Mouse (Mus musculus) heart, embryonic 16.5 days (tissue): ENCODE results near the gene Gm6904. TPM values are rescaled to one million over a fixed set of nuclear protein-coding genes. Genes with fewer than 3 reads are reported as not detected.

ENCODE experiments used
- ATAC-seq: fragments of 200-750 bp; cut with Nextera tagmentation; replicated peaks from 2 replicates; pipeline ENCODE4 v1.8.0; 2017; ENCODE audit warnings: moderate number of reproducible peaks; ENCODE audit not compliant: insufficient read depth, low FRiP score; ENCODE audit errors: extremely low read depth
- H3K27ac ChIP-seq: fragments of 300-500 bp; sonication (generic); 2 replicates; pipeline ENCODE4 v1.5.1; 2014; ENCODE audit warnings: mild to moderate bottlenecking, low read length, control low read depth, moderate library complexity
- H3K27me3 ChIP-seq: fragments of 300-500 bp; sonication (generic); 2 replicates; pipeline ENCODE4 v1.6.1; 2014; ENCODE audit warnings: low read length, mixed read lengths; ENCODE audit not compliant: control insufficient read depth, insufficient read depth
- H3K36me3 ChIP-seq: fragments of 300-500 bp; sonication (generic); 2 replicates; pipeline ENCODE4 v1.6.1; 2014; ENCODE audit not compliant: control insufficient read depth, insufficient read depth
- H3K4me1 ChIP-seq: fragments of 300-500 bp; sonication (generic); 2 replicates; pipeline ENCODE4 v1.6.1; 2014; ENCODE audit warnings: low read length, mixed read lengths; ENCODE audit not compliant: control insufficient read depth, insufficient read depth
- H3K4me2 ChIP-seq: fragments of 300-500 bp; sonication (generic); 2 replicates; pipeline ENCODE4 v1.6.1; 2014; ENCODE audit warnings: low read depth, mild to moderate bottlenecking, control low read depth, low read length
- H3K4me3 ChIP-seq: fragments of 300-500 bp; sonication (generic); 2 replicates; pipeline ENCODE4 v1.5.1; 2014; ENCODE audit warnings: mild to moderate bottlenecking, control low read depth, low read length
- H3K9ac ChIP-seq: fragments of 300-500 bp; sonication (generic); 2 replicates; pipeline ENCODE4 v1.6.1; 2014; ENCODE audit warnings: low read length, control low read depth
- H3K9me3 ChIP-seq: fragments of 300-500 bp; sonication (generic); replicated peaks from 2 replicates; pipeline ENCODE4 v1.6.1; 2016; ENCODE audit warnings: low read length; ENCODE audit not compliant: control insufficient read depth
- WGBS: fragments of 180-500 bp; shearing (Covaris S2); extraction: QIAGEN DNeasy Blood & Tissue Kit; methylation state at CpG from one replicate; pipeline ENCODE4 v1.1.7; 2014; 5-methylcytosine and 5-hydroxymethylcytosine counted together
- polyA plus RNA-seq: library from polyadenylated mRNA; unstranded; fragments of >200 nt; fragmentation: Nextera tagmentation; extraction: Ambion mirVana; gene quantifications from 2 replicates; pipeline ENCODE4 v1.2.1, GENCODE M21; 2015

The Gm6904 gene
- polyA plus RNA-seq, 1 experiment from 2014 or later, result not detected

- H3K9ac ChIP-seq, result no peak overlapping the region
- WGBS, result 92% methylated on average over 3 of the region's 3 CpGs
- H3K9me3 ChIP-seq, result no peaks in the 10 kb centered on the region
- peaks cover 21% of the 10 kb centered on the region for H3K36me3 ChIP-seq
- ATAC-seq, result no peak
- H3K27ac ChIP-seq, result no peak overlapping the region
- 0 out of 2 replicates have a peak, but pooled peaks cover 2% of the 10 kb centered on the region for H3K4me1 ChIP-seq
- H3K4me2 ChIP-seq, result no peak overlapping the region
- peaks cover 30% of the 10 kb centered on the region for H3K27me3 ChIP-seq
- H3K4me3 ChIP-seq, result no peak overlapping the region
Observed at GRCm38 (mm10) chr14:59229822-59230221, 30.2 kb downstream of the Gm6904 start.

- no peak overlapping the region for H3K4me2 ChIP-seq
- no peak for ATAC-seq
- H3K27ac ChIP-seq, result no peak overlapping the region
- no peak overlapping the region for H3K9ac ChIP-seq
- no peaks in the 10 kb centered on the region for H3K9me3 ChIP-seq
- H3K27me3 ChIP-seq, result peaks cover 20% of the 10 kb centered on the region
- H3K36me3 ChIP-seq, result peaks cover 24% of the 10 kb centered on the region
- no peak overlapping the region for H3K4me3 ChIP-seq
- 0 out of 2 replicates have a peak, but pooled peaks cover 2% of the 10 kb centered on the region for H3K4me1 ChIP-seq
- 97% methylated on average over 11 of the region's 11 CpGs for WGBS
Observed at GRCm38 (mm10) chr14:59226240-59226639, 33.8 kb downstream of the Gm6904 start.

DNA sequence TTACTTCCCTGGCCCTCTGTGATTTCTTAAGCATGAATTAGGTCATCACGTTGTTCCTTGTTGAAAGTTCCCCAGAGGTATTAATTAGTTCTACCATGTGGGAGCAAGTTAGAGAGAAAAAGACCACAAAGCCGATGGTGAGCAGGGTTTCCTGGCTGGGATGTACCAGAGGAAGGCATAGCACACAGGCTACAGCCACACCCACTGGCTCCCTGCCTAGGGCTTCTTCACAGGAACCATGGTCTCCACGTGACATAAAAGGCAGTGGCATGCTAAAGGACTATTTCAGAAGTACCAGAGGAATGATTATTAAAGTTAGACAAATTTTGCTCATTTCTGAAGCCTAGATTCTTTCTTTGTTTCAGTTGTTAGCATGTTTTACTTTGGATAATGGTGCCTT, 40.8 kb downstream of the Gm6904 start:
- Histone ChIP-seq H3K4me1 (no peaks in the 10 kb centered on the region), H3K4me3 (no peak overlapping the region), H3K36me3 (peaks cover 14% of the 10 kb centered on the region), H3K9ac (no peak overlapping the region), H3K27ac (no peak overlapping the region), H3K4me2 (no peak overlapping the region), H3K27me3 (peaks cover 9% of the 10 kb centered on the region), H3K9me3 (no peaks in the 10 kb centered on the region)
- 67% methylated on average over 3 of the region's 3 CpGs for WGBS
- no peak for ATAC-seq

- ATAC-seq, result no peak
- Histone ChIP-seq H3K9ac (no peak overlapping the region), H3K9me3 (no peaks in the 10 kb centered on the region), H3K4me3 (no peak overlapping the region), H3K27ac (no peak overlapping the region), H3K4me2 (no peak overlapping the region), H3K4me1 (no peaks in the 10 kb centered on the region), H3K27me3 (no peaks in the 10 kb centered on the region), H3K36me3 (no peaks in the 10 kb centered on the region)
- WGBS, result 89% methylated on average over 2 of the region's 2 CpGs
Observed at GRCm38 (mm10) chr14:59209816-59210215, 50.2 kb downstream of the Gm6904 start.

DNA sequence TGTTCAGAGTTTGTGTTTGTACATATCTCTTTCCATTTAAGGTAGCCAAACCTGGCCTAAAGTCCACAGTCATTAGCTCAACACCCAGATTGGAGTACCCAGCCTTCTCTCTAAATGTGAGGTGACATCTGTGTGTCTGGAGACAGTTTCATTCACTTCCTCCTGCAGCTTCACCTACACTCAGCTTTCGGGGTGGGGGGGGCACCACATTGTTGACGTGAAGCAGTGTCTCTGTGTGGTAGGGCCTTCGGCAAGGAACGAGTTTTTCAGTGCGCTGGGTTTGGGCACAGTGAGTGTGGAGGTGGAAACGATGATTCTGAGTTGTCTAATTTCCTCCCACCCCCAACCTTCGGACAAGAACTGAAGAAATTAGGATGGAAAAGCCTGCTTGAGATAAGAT, 51.0 kb downstream of the Gm6904 start:
- Histone ChIP-seq H3K4me1 (no peaks in the 10 kb centered on the region), H3K9ac (no peak overlapping the region), H3K4me3 (no peak overlapping the region), H3K9me3 (no peaks in the 10 kb centered on the region), H3K4me2 (no peak overlapping the region), H3K27me3 (no peaks in the 10 kb centered on the region), H3K27ac (no peak overlapping the region), H3K36me3 (no peaks in the 10 kb centered on the region)
- 87% methylated on average over 7 of the region's 7 CpGs for WGBS
- ATAC-seq, result no peak

DNA sequence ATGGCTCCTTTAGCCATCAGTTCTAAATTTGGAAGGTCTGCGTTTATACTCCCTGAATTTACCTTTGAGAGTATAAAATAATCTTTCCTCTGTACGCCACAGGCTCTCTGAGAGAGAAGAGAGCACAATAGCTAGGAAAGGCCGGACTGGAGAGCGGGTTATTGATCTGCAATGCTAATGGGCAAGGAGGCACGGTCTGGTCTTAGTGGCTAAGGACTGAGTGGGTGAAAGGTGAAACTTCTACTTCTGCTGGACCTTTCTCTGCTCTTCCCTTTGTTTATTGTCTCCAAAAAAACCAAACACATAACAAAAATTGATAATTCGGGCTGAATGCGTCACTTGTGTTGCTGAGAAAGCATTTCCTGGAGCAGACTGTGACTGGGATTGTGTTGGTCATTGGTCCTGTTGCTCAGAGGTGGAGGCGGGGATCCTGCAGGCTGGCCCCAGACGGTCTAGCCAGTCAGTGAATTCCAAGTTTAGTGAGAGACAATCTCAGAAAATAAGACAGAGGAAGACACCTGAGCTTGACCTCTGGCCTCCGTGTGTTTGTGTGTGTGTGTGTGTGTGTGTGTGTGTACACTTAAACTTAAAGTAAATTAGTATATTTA, 53.9 kb downstream of the Gm6904 start:
- H3K27me3 ChIP-seq, result no peaks in the 10 kb centered on the region
- no peak overlapping the region for H3K4me3 ChIP-seq
- no peaks in the 10 kb centered on the region for H3K36me3 ChIP-seq
- H3K27ac ChIP-seq, result no peak overlapping the region
- no peaks in the 10 kb centered on the region for H3K9me3 ChIP-seq
- H3K4me2 ChIP-seq, result no peak overlapping the region
- ATAC-seq, result no peak
- 74% methylated on average over 10 of the region's 10 CpGs for WGBS
- H3K9ac ChIP-seq, result no peak overlapping the region
- peaks cover 2% of the 10 kb centered on the region; the same call in 1 of the 2 replicates for H3K4me1 ChIP-seq

GRCm38 (mm10) chr14:59205461-59205860, 54.6 kb downstream of the Gm6904 start:
- Histone ChIP-seq H3K36me3 (no peaks in the 10 kb centered on the region), H3K9ac (no peak overlapping the region), H3K4me2 (no peak overlapping the region), H3K4me3 (no peak overlapping the region), H3K4me1 (peaks cover 2% of the 10 kb centered on the region; the same call in 1 of the 2 replicates), H3K27ac (no peak overlapping the region), H3K27me3 (no peaks in the 10 kb centered on the region), H3K9me3 (no peaks in the 10 kb centered on the region)
- 50% methylated on average over 7 of the region's 7 CpGs for WGBS
- no peak for ATAC-seq

GRCm38 (mm10) chr14:59201604-59202215, 58.3 kb downstream of the Gm6904 start:
- peak overlapping the region; percentile 91 for H3K4me3 ChIP-seq
- H3K36me3 ChIP-seq, result no peaks in the 10 kb centered on the region
- no peaks in the 10 kb centered on the region for H3K9me3 ChIP-seq
- peaks cover 2% of the 10 kb centered on the region; the same call in 1 of the 2 replicates for H3K4me1 ChIP-seq
- H3K9ac ChIP-seq, result peak overlapping the region; percentile 94
- peak overlapping the region; percentile 94 for H3K4me2 ChIP-seq
- H3K27ac ChIP-seq, result peak overlapping the region; percentile 91
- no peaks in the 10 kb centered on the region for H3K27me3 ChIP-seq
- WGBS, result 4% methylated on average over 21 of the region's 21 CpGs
- no peak for ATAC-seq
